Mouse (Mus musculus) E14TG2a.4 (cell line): ENCODE results near the gene Ubr2.

Experiments
- CTCF ChIP-seq: conservative IDR thresholded peaks from 2 replicates; pipeline ENCODE4 v1.5.1; 2014; ENCODE audit warnings: low read length
- NANOG ChIP-seq: IDR thresholded peaks from 2 replicates; pipeline ENCODE4 v1.6.1; 2014; ENCODE audit warnings: borderline replicate concordance, low read length, mixed read lengths

DNA sequence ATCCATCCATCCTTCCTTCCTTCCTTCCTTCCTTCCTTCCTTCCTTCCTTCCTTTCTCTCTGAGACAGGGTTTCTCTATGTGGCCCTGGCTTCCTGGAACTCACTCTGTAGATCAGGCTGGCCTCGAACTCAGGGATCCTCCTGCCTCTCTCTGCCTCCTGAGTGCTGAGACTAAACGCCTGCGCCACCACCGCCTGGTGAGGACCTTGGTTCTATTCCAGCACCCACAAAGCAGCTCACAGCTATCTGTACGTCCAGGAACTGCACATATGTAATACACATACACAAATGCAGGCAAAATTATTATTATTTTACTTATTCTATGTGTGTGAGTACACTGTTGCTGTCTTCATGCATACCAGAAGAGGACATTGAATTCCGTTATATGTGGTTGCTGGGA, 125.6 kb downstream of the Ubr2 start:
- TF ChIP-seq NANOG: no peak
- TF ChIP-seq CTCF: no peak
